Mouse (Mus musculus): ENCODE measurements around the gene Gm49318.

Gm49318 gene

DNA sequence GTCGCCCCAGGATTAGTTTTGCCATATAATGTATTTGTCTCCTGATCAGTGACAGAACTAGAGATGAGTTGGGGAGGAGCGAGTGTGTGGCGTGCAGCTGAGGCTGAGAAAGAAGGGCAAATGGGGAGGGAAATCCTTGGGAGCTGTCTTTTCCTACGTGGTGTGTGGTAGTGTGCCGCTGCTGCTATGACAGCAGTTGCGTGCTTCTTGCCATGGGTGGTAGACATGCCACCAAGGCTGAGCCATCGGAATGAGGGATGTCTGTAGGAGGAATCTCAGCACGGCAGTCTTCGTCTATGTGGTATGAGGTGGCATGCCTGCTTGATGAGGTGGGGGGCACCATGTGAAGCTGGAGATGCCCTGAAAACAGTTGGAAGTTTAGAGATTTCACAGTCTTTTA, 40.7 kb downstream of the Gm49318 start:
- no peak for DNase-seq (ENCODE audit: low spot score in 2 of 2)

GRCm38 (mm10) chr9:22028467-22028866, 42.6 kb downstream of the Gm49318 start:
- no peak for DNase-seq (ENCODE audit: low spot score in 2 of 2)

DNA sequence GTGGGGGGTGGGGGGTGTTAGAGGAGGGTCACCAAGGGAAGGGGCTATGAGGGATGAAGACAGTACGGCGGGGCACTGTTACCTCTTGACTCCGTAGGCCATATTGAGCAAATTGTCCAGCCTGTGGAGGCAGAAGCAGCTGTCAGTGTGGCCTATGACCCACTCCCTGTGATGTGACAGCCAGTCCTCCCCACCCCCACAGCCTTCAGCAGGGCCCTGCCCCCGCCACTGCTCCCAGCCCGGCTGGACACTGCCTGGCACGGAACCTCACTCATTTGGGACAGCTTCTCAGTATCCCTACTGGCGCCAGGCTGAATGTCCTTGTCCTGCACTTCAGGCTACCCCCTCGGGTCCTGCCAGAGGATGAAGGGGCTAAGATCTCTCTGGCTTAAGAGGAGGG, 46.5 kb downstream of the Gm49318 start:
- DNase-seq (ENCODE audit: low spot score in 2 of 2), result no peak

- DNase-seq (ENCODE audit: low spot score in 2 of 2), result no peak
Observed at GRCm38 (mm10) chr9:22017208-22017825, 53.7 kb downstream of the Gm49318 start.

- DNase-seq (ENCODE audit: low spot score in 2 of 2), result no peak
Observed at GRCm38 (mm10) chr9:22016245-22016644, 54.8 kb downstream of the Gm49318 start.

GRCm38 (mm10) chr9:22012731-22013130, 58.3 kb downstream of the Gm49318 start:
- DNase-seq (ENCODE audit: low spot score in 2 of 2), result no peak

GRCm38 (mm10) chr9:22011055-22011454, 60.0 kb downstream of the Gm49318 start:
- no peak for DNase-seq (ENCODE audit: low spot score in 2 of 2)

DNA sequence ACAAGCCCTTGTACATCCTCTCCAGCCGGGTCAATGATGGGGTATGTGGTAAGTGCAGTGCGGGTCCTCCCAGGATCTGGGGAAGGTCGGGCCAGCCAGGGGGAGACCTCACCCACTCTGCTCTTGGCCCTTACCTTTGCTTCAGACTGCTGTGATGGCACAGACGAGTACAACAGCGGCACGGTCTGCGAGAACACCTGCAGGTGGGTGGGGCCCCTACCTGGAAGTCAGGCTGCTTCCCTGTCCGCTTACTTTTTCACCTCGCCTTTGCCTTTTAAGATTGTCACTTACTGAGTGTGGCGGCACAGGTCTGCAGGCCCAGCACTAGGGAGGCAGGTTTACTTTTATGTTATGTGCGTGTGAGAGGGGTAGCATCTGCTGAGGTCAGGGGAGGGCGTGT, 66.5 kb downstream of the Gm49318 start:
- no peak for DNase-seq (ENCODE audit: low spot score in 2 of 2)

DNA sequence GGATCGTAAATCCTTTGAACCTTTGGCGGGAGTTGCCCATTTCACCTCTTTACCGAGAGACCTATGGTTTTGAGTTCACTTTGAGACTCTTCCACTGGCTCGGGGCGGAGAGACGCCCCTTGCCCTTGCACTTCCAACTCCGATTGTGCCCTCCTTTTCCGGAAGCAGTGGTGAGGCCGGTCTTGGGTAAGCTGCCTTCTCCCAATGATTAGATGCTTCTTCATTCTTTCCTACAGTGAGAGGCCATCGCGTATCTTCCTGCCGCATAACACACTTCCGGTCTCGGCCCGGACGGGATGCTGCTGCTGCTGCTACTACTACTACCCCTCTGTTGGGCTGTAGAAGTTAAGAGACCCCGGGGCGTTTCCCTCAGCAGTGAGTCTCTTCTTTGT, 67.9 kb downstream of the Gm49318 start:
- DNase-seq (ENCODE audit: low spot score in 2 of 2), result no peak

DNA sequence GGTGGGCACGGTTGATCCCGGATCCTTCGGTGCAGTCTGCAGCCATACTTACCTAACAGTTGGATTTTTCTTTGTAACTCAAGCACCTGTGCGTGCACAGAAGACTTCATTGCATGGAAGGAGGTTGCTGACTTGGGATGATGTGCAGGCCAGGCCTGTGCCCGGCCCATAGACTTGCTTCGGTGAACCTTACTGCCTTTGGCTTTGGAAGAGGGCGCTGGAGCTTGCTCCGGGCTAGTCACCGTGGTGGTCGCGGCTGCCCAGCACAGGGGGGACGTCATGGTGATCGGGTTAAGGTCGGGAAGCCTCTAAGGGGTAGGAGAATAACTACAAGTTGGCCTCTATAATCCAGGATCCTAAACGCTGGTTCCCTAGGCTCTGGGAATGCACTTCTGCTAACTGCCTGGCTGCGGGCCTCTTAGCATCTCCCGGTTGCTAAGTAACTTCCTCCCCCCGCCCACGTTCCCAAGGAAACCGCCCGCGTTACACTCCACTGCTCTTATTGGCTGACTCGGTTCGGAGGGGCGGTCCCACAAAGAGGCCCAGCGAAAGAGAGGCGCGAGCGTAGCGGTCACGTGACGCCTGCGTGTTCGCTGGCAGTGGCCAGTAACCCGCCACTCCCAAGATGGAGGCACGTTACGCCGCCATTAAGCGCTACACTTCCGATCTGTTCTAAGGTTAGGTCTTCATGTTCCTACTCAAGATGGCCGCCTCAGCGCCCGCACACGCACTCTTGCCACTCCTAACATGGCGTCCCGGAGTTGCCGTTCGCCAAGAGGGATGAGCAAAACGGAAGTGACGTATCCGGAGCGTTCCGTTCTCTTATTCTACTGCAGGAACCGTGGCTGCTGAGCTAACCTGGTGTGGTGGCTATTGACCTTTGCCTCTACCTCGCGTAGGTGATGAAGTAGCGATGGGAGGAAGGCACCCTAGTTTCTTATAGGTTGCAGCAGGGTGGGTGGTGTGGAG, 68.6 kb downstream of the Gm49318 start, which contains the start of the genes Ccdc151 and Prkcsh:
Ccdc151 (minus strand) TSS at position 441 of the 969 bp plus-strand sequence.
Prkcsh (plus strand) TSS at position 613 of the 969 bp plus-strand sequence.
- DNase-seq (ENCODE audit: low spot score in 2 of 2), result peak; percentile 94 to 99

- no peak for DNase-seq (ENCODE audit: low spot score in 2 of 2)
Observed at GRCm38 (mm10) chr9:22001633-22002032, 69.4 kb downstream of the Gm49318 start.

DNA sequence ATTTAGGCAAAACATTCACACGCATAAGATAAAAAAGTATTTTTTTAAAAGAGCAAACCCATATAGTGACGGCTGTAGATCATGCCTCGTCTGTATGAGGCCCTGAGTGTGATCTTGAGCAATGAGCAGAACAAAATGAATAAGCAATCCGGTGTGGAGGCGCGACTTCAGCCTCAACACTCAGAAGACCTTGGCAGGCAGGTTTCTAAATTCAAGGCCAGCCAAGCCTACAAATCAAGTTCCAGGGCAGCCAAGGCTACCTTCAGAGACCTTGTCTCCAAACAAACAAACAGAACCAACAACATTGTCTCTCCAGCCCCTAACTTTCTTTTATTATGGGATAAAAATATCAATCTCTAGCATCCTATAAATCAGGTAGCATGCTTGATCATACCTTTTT, 70.8 kb downstream of the Gm49318 start:
- DNase-seq (ENCODE audit: low spot score in 2 of 2), result no peak

GRCm38 (mm10) chr9:21996178-21996867, 74.7 kb downstream of the Gm49318 start:
- no peak for DNase-seq (ENCODE audit: low spot score in 2 of 2)

DNA sequence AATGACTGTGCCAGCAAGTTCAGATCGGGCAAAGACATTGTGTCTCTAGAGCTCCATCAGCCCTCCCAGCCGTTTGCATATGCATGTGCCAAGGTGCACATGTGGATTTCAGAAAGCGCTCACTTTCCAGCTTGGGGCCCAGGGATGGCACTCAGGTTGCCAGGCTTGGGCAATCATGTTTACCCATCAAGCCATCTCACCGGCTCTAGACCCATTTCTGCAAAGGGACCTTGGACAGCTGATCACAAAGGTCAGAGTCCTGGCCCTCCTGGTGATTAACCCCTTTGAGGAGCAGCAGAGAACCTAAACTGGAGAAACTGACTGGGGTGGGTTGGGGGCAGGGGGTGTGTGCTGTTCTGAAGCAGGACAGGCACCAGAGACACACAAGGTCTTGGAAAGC, 78.8 kb downstream of the Gm49318 start:
- DNase-seq (ENCODE audit: low spot score in 2 of 2), result no peak

- peak; percentile 61 to 76 for DNase-seq (ENCODE audit: low spot score in 2 of 2)
Observed at GRCm38 (mm10) chr9:21989230-21990110, 81.6 kb downstream of the Gm49318 start, which contains the start of gene Rgl3. TSS of gene Rgl3 (minus strand) at chr9:21989446.

- peak; percentile 13 to 51 for DNase-seq (ENCODE audit: low spot score in 2 of 2)
Observed at GRCm38 (mm10) chr9:21988421-21989101, 82.5 kb downstream of the Gm49318 start.

DNA sequence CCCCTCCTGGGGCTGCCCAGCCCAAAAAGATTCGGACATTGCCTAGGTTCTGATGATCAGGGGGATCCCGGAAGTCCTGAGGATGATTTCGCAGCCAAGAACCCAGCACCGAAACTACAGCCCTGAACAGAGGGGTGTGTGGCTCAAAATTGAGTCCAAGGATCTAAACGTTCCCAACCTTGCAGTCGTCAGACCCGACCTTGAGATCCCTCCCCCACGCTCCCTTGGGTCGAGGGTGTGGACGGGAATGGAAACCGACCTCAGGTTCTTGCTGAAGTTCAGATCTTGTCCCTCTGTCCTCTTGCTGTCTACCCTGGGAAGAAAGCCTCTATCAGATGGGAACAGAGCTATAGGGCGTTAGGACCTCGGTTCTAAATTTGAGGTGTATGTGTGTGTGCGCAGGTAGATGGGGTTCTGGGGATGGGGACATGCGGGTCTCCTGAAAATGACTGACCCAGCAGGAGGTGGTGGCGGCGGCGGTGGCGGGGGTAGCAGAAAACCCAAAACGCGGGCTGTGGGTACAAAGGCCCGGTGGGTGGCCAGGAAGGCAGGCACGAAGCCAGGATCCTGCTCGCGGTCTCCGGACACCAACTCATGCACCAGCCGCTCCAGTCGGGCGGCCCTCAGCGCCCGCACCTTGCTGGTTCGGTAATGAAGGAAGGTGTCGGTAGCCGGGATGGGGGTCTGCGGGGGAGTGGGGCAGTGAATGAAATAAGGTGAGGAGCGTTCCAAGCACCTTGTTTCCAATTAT, 83.3 kb downstream of the Gm49318 start:
- DNase-seq (ENCODE audit: low spot score in 2 of 2), result no peak
